Mouse (Mus musculus) ES-Bruce4 (cell line): ENCODE measurements at regions not wholly inside any gene's neighbourhood (a gene's known extent, or its start where the extent isn't known, plus 50 kb on each side); places are given as distances from the start of the nearest gene placed in this dataset.

ENCODE experiments used
- CTCF ChIP-seq: IDR thresholded peaks from one replicate; pipeline ENCODE4 v1.8.1; 2011; ENCODE audit warnings: low read depth, low read length
- EP300 ChIP-seq: IDR thresholded peaks from 2 replicates; pipeline ENCODE4 v1.6.1; 2011; ENCODE audit warnings: low read depth, low read length; ENCODE audit not compliant: insufficient read depth
- POLR2A ChIP-seq: IDR thresholded peaks from one replicate; pipeline ENCODE4 v1.8.1; 2011; ENCODE audit warnings: low read length; ENCODE audit not compliant: insufficient read depth

GRCm38 (mm10) chr1:72103387-72103786 lies 108.7 kb downstream of the Mreg start:
- no peak for TF ChIP-seq POLR2A
- TF ChIP-seq CTCF = no peak
- TF ChIP-seq EP300 = no peak
